Mouse (Mus musculus) spleen, postnatal 36 days (tissue): Measurements from ENCODE around the gene Fank1.

Source experiments
- DNase-seq, 2 experiments: peaks; one replicate each; pipeline ENCODE4 v3.0.0; 2022; ENCODE audit warnings: low spot score in 2 of 2, mixed read lengths in 1 of 2

Gene Fank1

DNA sequence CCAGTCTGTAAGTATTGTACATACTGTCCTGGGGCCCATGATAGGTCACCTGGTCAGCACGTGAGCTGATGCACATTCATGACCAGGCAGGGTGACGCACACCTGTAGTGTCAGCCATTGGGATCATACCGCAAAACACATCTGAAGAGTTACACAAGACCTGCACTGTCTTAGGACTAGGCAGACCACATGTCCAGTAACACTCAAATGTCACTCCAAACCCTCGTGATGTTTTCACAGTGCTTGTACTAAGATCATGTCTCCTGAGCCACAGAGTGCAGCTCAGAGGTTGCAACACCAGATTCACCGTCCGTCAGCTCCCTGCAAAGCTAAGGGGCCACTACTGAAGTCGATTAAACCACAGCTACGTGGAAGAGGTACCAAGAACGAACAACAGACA is 114.6 kb downstream of the Fank1 start:
- no peak for DNase-seq

GRCm38 (mm10) chr7:133891796-133892195 is 115.1 kb downstream of the Fank1 start:
- DNase-seq: no peak

- DNase-seq: no peak
Measured at GRCm38 (mm10) chr7:133899391-133899790, 122.7 kb downstream of the Fank1 start.

- no peak for DNase-seq
Measured at GRCm38 (mm10) chr7:133908966-133909365, 132.3 kb downstream of the Fank1 start.

DNA sequence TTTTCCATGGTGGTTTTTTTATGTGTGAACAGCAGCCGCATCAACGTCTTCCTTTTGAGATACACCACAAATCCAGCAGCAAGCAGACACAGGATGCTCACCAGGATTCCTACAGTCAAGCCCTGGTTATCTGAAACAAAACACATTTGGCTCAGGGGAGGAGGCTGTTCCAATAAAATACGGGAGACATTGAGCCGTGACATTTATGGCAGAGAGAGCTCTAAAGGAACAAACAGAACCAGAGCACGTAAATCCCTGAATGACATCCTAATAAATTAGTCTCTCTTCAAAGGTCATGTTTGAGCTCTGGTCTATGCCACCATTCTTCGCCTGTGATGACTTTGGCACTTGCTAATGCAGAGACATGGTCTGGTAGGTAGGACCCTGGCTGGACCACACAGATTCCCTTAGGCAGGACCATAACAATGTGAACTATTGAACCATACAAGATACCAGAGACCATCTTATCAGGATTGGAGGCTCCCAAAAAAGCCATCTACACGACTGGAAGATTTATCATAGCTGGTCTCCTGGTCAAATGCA is 133.2 kb downstream of the Fank1 start:
- no peak for DNase-seq

- no peak for DNase-seq
Measured at GRCm38 (mm10) chr7:133911881-133912280, 135.2 kb downstream of the Fank1 start.

DNA sequence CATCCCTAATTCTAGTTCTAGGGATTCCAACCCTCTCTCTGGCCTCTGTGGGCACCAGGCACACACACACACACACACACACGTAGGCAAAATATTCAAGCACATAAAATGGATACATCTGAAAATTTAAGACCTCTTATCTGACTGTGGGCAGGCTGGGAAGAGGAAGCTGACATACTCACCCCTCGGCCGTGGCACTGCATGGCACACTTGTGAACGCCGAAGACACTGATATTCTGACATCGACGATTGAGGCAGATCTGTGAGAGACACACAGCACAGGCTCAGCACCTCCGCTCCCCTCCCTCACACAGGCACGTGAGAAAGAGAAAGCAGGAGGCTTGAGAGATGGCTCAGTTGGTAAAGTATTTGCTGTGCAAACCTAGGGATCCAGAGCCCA is 139.6 kb downstream of the Fank1 start:
- DNase-seq: no peak

DNA sequence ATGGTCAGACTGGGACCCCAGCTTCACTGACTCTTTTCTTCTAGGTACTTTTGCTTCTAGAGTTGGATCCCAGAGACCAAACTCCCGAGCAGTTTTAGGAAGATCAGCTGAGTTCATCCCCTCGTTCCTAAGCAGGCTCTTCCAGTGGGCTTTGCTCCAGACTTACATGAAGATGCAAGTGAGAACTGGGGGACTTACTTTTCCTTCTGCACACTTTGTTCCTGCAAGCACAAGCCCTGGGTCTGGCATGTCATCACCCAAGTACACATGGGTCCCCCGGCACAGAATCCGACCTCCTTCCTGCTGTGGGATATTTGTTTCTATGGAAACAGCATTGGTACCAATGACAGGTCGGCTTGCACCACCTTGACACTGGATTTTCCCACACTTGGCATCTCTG is 142.6 kb downstream of the Fank1 start:
- DNase-seq: no peak

- DNase-seq: no peak
Measured at GRCm38 (mm10) chr7:133919918-133920317, 143.3 kb downstream of the Fank1 start.

DNA sequence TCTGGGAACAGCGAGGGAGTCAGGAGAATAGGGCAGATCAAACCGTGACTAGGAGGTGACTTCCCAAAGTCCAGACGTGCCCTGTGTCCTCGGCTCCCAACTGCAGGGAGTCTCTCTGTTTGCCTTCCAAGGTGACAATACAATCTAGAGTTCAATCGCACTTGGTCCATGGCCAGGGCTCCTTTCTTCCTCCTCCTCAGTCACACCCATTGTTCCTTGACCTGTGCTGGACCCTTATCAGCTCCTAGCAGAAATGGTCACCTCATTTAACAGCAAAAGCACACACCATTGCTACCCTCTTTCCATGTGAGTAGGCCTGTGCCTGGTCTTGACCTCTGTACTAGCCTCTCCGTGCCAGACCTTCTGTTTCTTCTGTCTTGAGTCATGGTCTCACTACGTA is 144.1 kb downstream of the Fank1 start:
- DNase-seq: no peak

- no peak for DNase-seq
Measured at GRCm38 (mm10) chr7:133921291-133921690, 144.6 kb downstream of the Fank1 start.

DNA sequence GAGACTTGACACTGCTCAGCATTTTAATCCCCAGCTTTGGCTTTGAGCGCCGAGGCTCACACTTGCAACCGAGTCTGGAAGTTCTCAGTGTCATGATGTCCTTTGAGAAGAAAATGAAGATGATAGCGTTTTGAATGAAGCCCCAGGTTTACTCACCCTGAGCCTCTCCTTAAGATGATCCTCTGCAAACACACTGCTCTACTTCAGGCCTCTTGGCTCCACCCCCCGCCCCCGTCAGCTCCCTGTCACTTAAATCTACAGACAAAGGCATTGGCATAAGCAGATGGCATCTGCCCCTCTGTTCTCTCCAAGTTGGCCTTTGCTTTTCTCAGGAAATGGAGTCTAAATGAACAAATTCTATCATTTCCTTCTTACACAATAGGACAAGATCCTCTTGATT is 147.3 kb downstream of the Fank1 start:
- no peak for DNase-seq

DNA sequence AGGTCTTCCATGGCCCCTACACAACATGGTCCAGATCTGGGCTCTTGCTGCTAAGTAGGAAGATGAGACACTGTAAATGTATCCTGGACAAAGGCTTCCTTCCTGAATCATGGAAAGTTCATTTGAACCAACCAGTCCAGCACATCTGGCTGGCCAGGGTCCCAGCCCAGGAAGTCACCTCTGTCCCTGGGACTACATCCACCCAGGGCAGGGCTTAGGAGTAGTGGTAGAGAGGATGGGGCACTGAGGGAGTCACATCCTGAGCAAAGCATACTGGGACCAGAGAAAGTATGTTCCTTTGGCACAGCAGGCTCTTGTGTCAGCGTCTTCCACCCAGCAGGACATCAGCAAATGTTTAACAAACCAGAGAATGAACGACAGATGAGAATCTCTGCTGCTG is 149.1 kb downstream of the Fank1 start:
- no peak for DNase-seq

DNA sequence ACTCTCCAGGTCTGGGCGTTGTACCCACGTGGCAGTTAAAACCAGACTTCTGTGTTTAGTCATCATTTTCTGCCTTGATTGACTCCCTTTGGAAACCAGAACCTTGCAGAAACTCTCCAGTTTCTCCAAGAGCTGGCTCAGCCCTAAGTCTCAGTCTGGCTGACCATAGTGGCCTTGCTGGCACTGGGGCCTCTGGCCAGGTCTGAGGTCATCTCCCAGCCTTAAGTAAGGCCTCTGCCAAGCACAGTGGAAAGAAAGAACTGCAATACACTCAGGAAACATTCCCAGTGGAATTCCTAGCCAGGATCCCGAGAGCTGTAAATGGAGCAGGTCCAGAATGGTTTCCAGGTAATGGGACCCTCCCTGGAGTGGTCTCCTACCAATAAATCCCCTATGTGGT is 152.3 kb downstream of the Fank1 start:
- no peak for DNase-seq
